Mouse (Mus musculus) lung, postnatal 4 days (tissue): ENCODE measurements at regions not wholly inside any gene's neighbourhood (a gene's known extent, or its start where the extent isn't known, plus 50 kb on each side); places are given as distances from the start of the nearest gene placed in this dataset.

Experiments used
- DNase-seq, 2 experiments: peaks; one replicate each; pipeline ENCODE4 v3.0.0; 2021

GRCm38 (mm10) chr10:37079535-37079934, 59.2 kb downstream of the Marcks start:
- DNase-seq, result no peak

GRCm38 (mm10) chr10:37078439-37078838, 60.3 kb downstream of the Marcks start:
- DNase-seq, result peak; percentile 84 to 91

- no peak for DNase-seq
Measured at GRCm38 (mm10) chr10:37077741-37078140, 61.0 kb downstream of the Marcks start.

GRCm38 (mm10) chr10:37072834-37073233, 65.9 kb downstream of the Marcks start:
- peak in 1 of 2 experiments; percentile 62 for DNase-seq

- no peak for DNase-seq
Measured at GRCm38 (mm10) chr10:37072061-37072460, 66.7 kb downstream of the Marcks start.

GRCm38 (mm10) chr10:37071420-37071819, 67.3 kb downstream of the Marcks start:
- DNase-seq, result no peak
